25 mouse cellular contexts compared by ENCODE assay signal in the genomic region with DNA sequence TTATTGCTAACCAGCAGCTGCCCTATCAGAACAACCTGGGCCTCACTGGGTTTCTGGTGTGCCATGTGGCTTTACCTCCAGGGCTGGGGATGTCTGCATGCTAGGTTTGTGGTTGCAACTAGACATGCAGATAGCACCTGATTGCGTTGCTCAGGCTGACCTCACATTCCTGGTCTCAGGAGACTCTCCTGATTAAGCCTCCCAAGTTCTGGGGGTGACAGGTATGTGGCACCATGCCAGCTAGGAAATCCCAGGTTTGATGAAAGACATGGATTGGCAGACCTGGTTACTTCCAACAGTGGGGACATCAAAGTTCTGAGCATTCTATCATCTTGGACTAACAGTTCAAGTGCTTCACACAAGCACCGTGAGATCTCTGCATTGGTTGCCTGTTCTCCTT.
"Had no signal": no experiment of that assay in that cellular context is flagged by ENCODE, and none has a peak within 500 bp of the region (broad histone marks: within the 10 kb centered on the region; RNA-seq: fewer than 3 reads in every experiment).

No protein-coding gene starts in this region.

- H3K4me3 ChIP-seq: forebrain, embryonic 15.5 days; heart, adult 2 months; heart, embryonic 13.5 days; heart, embryonic 15.5 days; hindbrain, embryonic 13.5 days; hindbrain, embryonic 15.5 days; kidney, embryonic 15.5 days; limb, embryonic 13.5 days; limb, embryonic 15.5 days had no signal

- H3K27ac ChIP-seq: forebrain, embryonic 15.5 days; heart, adult 2 months; heart, embryonic 13.5 days; heart, embryonic 15.5 days; hindbrain, embryonic 13.5 days; hindbrain, embryonic 15.5 days; hindbrain, postnatal 0 days; kidney, embryonic 15.5 days; kidney, postnatal 0 days; limb, embryonic 13.5 days; limb, embryonic 15.5 days had no signal

- H3K27me3 ChIP-seq: forebrain, embryonic 15.5 days; heart, embryonic 13.5 days; heart, embryonic 15.5 days; hindbrain, embryonic 13.5 days; hindbrain, embryonic 15.5 days; kidney, embryonic 15.5 days; limb, embryonic 13.5 days; limb, embryonic 15.5 days had no signal

- H3K9me3 ChIP-seq: forebrain, embryonic 15.5 days; heart, embryonic 13.5 days; heart, embryonic 15.5 days; hindbrain, embryonic 13.5 days; hindbrain, embryonic 15.5 days; kidney, embryonic 15.5 days; limb, embryonic 13.5 days; limb, embryonic 15.5 days had no signal

- H3K9ac ChIP-seq: forebrain, embryonic 15.5 days; forebrain, postnatal 0 days; heart, embryonic 13.5 days; heart, embryonic 15.5 days; hindbrain, embryonic 13.5 days; hindbrain, embryonic 15.5 days; kidney, embryonic 15.5 days; limb, embryonic 13.5 days; limb, embryonic 15.5 days had no signal

- DNase-seq: forebrain, postnatal 0 days; gastrocnemius, postnatal 14 days; gastrocnemius, postnatal 36 days; heart, postnatal 14 days; kidney, adult 11 months; kidney, adult 2 months; kidney, adult 9 months; kidney, postnatal 14 days; kidney, postnatal 36 days; layer of hippocampus, adult 9-11 months; layer of hippocampus, postnatal 36 days; left cerebral cortex, postnatal 4 days had no signal

- H3K4me2 ChIP-seq: forebrain, embryonic 15.5 days; heart, embryonic 11.5 days; heart, embryonic 13.5 days; heart, embryonic 15.5 days; hindbrain, embryonic 13.5 days; hindbrain, embryonic 15.5 days; kidney, embryonic 15.5 days; limb, embryonic 13.5 days; limb, embryonic 15.5 days had no signal

- ATAC-seq: forebrain, embryonic 15.5 days; forebrain, postnatal 0 days; hindbrain, postnatal 0 days; intestine, embryonic 16.5 days had no signal
